Mouse (Mus musculus): ENCODE measurements at regions not wholly inside any gene's neighbourhood (a gene's known extent, or its start where the extent isn't known, plus 50 kb on each side); places are given as distances from the start of the nearest gene placed in this dataset.
A peak's percentile ranks its signal among the peaks of the same experiment; 100 is the strongest.

GRCm38 (mm10) chr14:46017976-46018375 is 360.0 kb upstream of the Ddhd1 start:
- TF ChIP-seq FOSL1 (IDR thresholded peaks at IDR 0.05; ENCODE audit: insufficient read depth, low read length, poor library complexity, severe bottlenecking) (no peak), MYOD1 (IDR thresholded peaks at IDR 0.05; ENCODE audit: control insufficient read depth, insufficient read length, low read depth) (no peak), MYOG (IDR thresholded peaks at IDR 0.05; ENCODE audit: control insufficient read depth, extremely low read depth, insufficient read length) (no peak), CTCF (IDR thresholded peaks at IDR 0.05; ENCODE audit: control insufficient read depth, insufficient read depth, insufficient read length) (no peak), MAX (IDR thresholded peaks at IDR 0.05) (no peak), CEBPB (IDR thresholded peaks at IDR 0.05; ENCODE audit: low read depth) (no peak), USF1 (IDR thresholded peaks at IDR 0.05; ENCODE audit: low read depth) (no peak)
- H3K79me2 ChIP-seq (ENCODE audit: control insufficient read depth, insufficient read depth) = no peaks in the 10 kb centered on the region
- no peaks in the 10 kb centered on the region for H3K36me3 ChIP-seq (ENCODE audit: control insufficient read depth, insufficient read depth)
- H3K79me3 ChIP-seq (ENCODE audit: low read depth) = no peaks in the 10 kb centered on the region
- peaks cover 4% of the 10 kb centered on the region for H3K27me3 ChIP-seq (ENCODE audit: control insufficient read depth, insufficient read depth, insufficient read length)
- H3K4me3 ChIP-seq (ENCODE audit: insufficient read depth, poor library complexity, severe bottlenecking) = no peak overlapping the region
- H3ac ChIP-seq (ENCODE audit: control insufficient read depth, insufficient read length, low read depth) = no peak overlapping the region

- H3K36me3 ChIP-seq (ENCODE audit: control insufficient read depth, insufficient read depth) = no peaks in the 10 kb centered on the region
- H3K27me3 ChIP-seq (ENCODE audit: control insufficient read depth, insufficient read depth, insufficient read length) = peaks cover 4% of the 10 kb centered on the region
- no peaks in the 10 kb centered on the region for H3K79me3 ChIP-seq (ENCODE audit: low read depth)
- no peak overlapping the region for H3ac ChIP-seq (ENCODE audit: control insufficient read depth, insufficient read length, low read depth)
- H3K79me2 ChIP-seq (ENCODE audit: control insufficient read depth, insufficient read depth) = no peaks in the 10 kb centered on the region
- TF ChIP-seq MYOD1 (IDR thresholded peaks at IDR 0.05; ENCODE audit: control insufficient read depth, insufficient read length, low read depth) = no peak
- TF ChIP-seq CEBPB (IDR thresholded peaks at IDR 0.05; ENCODE audit: low read depth) = no peak
- TF ChIP-seq MAX (IDR thresholded peaks at IDR 0.05) = no peak
- no peak for TF ChIP-seq MYOG (IDR thresholded peaks at IDR 0.05; ENCODE audit: control insufficient read depth, extremely low read depth, insufficient read length)
- no peak for TF ChIP-seq CTCF (IDR thresholded peaks at IDR 0.05; ENCODE audit: control insufficient read depth, insufficient read depth, insufficient read length)
- no peak for TF ChIP-seq USF1 (IDR thresholded peaks at IDR 0.05; ENCODE audit: low read depth)
- TF ChIP-seq FOSL1 (IDR thresholded peaks at IDR 0.05; ENCODE audit: insufficient read depth, low read length, poor library complexity, severe bottlenecking) = no peak
- H3K4me3 ChIP-seq (ENCODE audit: insufficient read depth, poor library complexity, severe bottlenecking) = no peak overlapping the region
Observed at GRCm38 (mm10) chr14:46019240-46020025, 359.8 kb upstream of the Gm15217 start.

DNA sequence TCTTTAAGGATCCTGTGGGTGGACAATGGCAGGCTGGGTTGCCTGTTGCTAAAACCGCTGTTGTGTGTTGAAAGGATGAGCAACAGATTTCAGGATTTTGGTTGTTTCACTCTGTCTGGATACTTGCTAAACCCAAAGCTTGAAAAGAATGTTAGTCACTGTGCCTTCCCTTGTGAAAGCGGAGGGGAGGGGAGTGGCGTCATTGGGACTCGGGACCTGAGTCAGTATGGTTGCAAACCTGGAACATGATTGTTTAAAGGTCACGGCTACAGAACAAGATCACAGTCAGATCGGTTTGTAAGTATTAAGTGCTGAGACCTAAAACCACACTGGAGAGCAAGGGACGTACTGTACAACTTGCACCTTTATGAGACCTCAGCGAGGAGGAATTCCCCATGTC is 344.9 kb upstream of the Gm15217 start:
- TF ChIP-seq CEBPB (IDR thresholded peaks at IDR 0.05; ENCODE audit: low read depth) (no peak), CTCF (IDR thresholded peaks at IDR 0.05; ENCODE audit: control insufficient read depth, insufficient read depth, insufficient read length) (no peak), FOSL1 (IDR thresholded peaks at IDR 0.05; ENCODE audit: insufficient read depth, low read length, poor library complexity, severe bottlenecking) (no peak)
- H3ac ChIP-seq (ENCODE audit: control insufficient read depth, insufficient read length, low read depth) = no peak overlapping the region
- H3K79me3 ChIP-seq (ENCODE audit: low read depth) = no peaks in the 10 kb centered on the region
- no peaks in the 10 kb centered on the region for H3K36me3 ChIP-seq (ENCODE audit: control insufficient read depth, insufficient read depth)
- no peaks in the 10 kb centered on the region for H3K79me2 ChIP-seq (ENCODE audit: control insufficient read depth, insufficient read depth)
- H3K27me3 ChIP-seq (ENCODE audit: control insufficient read depth, insufficient read depth, insufficient read length) = no peaks in the 10 kb centered on the region
- H3K4me3 ChIP-seq (ENCODE audit: insufficient read depth, poor library complexity, severe bottlenecking) = no peak overlapping the region

DNA sequence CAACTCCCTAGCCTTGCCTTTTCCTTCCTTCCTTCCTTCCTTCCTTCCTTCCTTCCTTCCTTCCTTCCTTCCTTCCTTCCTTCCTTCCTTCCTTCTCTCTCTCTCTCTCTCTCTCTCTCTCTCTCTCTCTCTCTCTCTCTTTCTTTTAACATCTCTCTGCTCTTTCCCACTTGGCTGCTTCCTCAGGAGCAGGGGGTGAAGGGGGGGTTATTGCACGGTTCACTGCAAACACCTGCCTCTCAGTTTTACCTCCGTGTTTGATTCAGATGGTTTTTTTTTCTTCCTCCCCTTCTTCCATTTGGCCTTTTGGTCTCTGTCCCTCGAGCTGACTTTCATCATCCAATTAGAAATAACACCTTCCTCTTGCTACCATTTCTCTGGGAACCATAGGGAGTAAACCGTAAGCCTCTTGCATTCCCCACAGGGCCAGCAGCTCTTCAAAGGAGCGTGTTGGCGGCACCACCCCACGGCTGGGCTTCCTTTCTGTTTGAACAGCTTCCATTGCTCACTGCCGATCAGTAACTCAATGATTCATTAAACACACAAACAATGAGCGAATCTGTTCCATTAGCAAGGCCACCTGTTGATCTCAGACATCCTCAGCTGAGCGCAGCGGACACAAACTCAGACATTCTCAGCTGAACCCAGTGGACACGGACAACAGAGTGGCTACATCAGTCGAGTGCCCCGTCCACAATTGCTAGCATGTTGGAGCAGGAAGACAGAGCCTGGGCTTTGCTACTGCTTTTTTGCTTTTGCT is 318.4 kb upstream of the Gm15217 start:
- Histone ChIP-seq H3K79me3 (ENCODE audit: low read depth) (peaks cover 2% of the 10 kb centered on the region), H3K79me2 (ENCODE audit: control insufficient read depth, insufficient read depth) (no peaks in the 10 kb centered on the region), H3ac (ENCODE audit: control insufficient read depth, insufficient read length, low read depth) (no peak overlapping the region), H3K4me3 (ENCODE audit: insufficient read depth, poor library complexity, severe bottlenecking) (no peak overlapping the region), H3K36me3 (ENCODE audit: control insufficient read depth, insufficient read depth) (no peaks in the 10 kb centered on the region), H3K27me3 (ENCODE audit: control insufficient read depth, insufficient read depth, insufficient read length) (no peaks in the 10 kb centered on the region)
- TF ChIP-seq MYOD1 (IDR thresholded peaks at IDR 0.05; ENCODE audit: control insufficient read depth, insufficient read length, low read depth) (peak; percentile 1), USF1 (IDR thresholded peaks at IDR 0.05; ENCODE audit: low read depth) (no peak)

GRCm38 (mm10) chr14:46067102-46067801 is 312.0 kb upstream of the Gm15217 start:
- H3K27me3 ChIP-seq (ENCODE audit: control insufficient read depth, insufficient read depth, insufficient read length) = no peaks in the 10 kb centered on the region
- no peak overlapping the region for H3ac ChIP-seq (ENCODE audit: control insufficient read depth, insufficient read length, low read depth)
- H3K36me3 ChIP-seq (ENCODE audit: control insufficient read depth, insufficient read depth) = no peaks in the 10 kb centered on the region
- H3K79me2 ChIP-seq (ENCODE audit: control insufficient read depth, insufficient read depth) = no peaks in the 10 kb centered on the region
- TF ChIP-seq MAX (IDR thresholded peaks at IDR 0.05) = no peak
- H3K4me3 ChIP-seq (ENCODE audit: insufficient read depth, poor library complexity, severe bottlenecking) = no peak overlapping the region
- H3K79me3 ChIP-seq (ENCODE audit: low read depth) = no peaks in the 10 kb centered on the region

- TF ChIP-seq MAX (IDR thresholded peaks at IDR 0.05) = no peak
- no peak for TF ChIP-seq USF1 (IDR thresholded peaks at IDR 0.05; ENCODE audit: low read depth)
- no peak for TF ChIP-seq CEBPB (IDR thresholded peaks at IDR 0.05; ENCODE audit: low read depth)
- no peak for TF ChIP-seq MYOG (IDR thresholded peaks at IDR 0.05; ENCODE audit: control insufficient read depth, extremely low read depth, insufficient read length)
- TF ChIP-seq FOSL1 (IDR thresholded peaks at IDR 0.05; ENCODE audit: insufficient read depth, low read length, poor library complexity, severe bottlenecking) = no peak
- TF ChIP-seq MYOD1 (IDR thresholded peaks at IDR 0.05; ENCODE audit: control insufficient read depth, insufficient read length, low read depth) = no peak
- no peak for TF ChIP-seq CTCF (IDR thresholded peaks at IDR 0.05; ENCODE audit: control insufficient read depth, insufficient read depth, insufficient read length)
- no peaks in the 10 kb centered on the region for H3K79me3 ChIP-seq (ENCODE audit: low read depth)
- no peaks in the 10 kb centered on the region for H3K36me3 ChIP-seq (ENCODE audit: control insufficient read depth, insufficient read depth)
- H3ac ChIP-seq (ENCODE audit: control insufficient read depth, insufficient read length, low read depth) = no peak overlapping the region
- H3K4me3 ChIP-seq (ENCODE audit: insufficient read depth, poor library complexity, severe bottlenecking) = no peak overlapping the region
- no peaks in the 10 kb centered on the region for H3K79me2 ChIP-seq (ENCODE audit: control insufficient read depth, insufficient read depth)
- H3K27me3 ChIP-seq (ENCODE audit: control insufficient read depth, insufficient read depth, insufficient read length) = no peaks in the 10 kb centered on the region
Observed at GRCm38 (mm10) chr14:46071244-46071643, 308.0 kb upstream of the Gm15217 start.
